8 mouse cellular contexts compared by ENCODE assay signal in genomic region chr9:107377961-107378512, GRCm38 (mm10). TPM values are rescaled to one million over a fixed set of nuclear protein-coding genes. Genes with fewer than 3 reads are reported as not detected.
DNase-seq lines count a peak whose midpoint lies in the region; ATAC-seq and TF ChIP-seq lines count a peak whose summit lies in the region.

No protein-coding gene starts in this region.

- H3K4me2 ChIP-seq in liver, embryonic 13.5 days: peak overlapping the region; percentile 42
- peak overlapping the region; percentile 49 for H3K4me2 ChIP-seq in stomach, postnatal 0 days (replicated peaks; ENCODE audit: low read depth)

- no peak overlapping the region for H3K9ac ChIP-seq in liver, embryonic 13.5 days
- no peak overlapping the region for H3K9ac ChIP-seq in stomach, postnatal 0 days (ENCODE audit: low read length)

- H3K36me3 ChIP-seq in liver, embryonic 13.5 days: no peaks in the 10 kb centered on the region
- no peaks in the 10 kb centered on the region for H3K36me3 ChIP-seq in stomach, postnatal 0 days (ENCODE audit: control insufficient read depth, insufficient read depth, low read length)

- ATAC-seq in liver, embryonic 13.5 days (ENCODE audit: low read depth): no peak
- 0 out of 2 replicates have a peak, but pooled peaks have one; percentile 16 for ATAC-seq in stomach, postnatal 0 days (ENCODE audit: low FRiP score, low TSS enrichment)
- no peak for ATAC-seq in inflammation-experienced regulatory T-cells, adult 6 months

- H3K4me1 ChIP-seq in liver, embryonic 13.5 days (replicated peaks): peaks cover 33% of the 10 kb centered on the region
- H3K4me1 ChIP-seq in stomach, postnatal 0 days (replicated peaks; ENCODE audit: control insufficient read depth, insufficient read depth): no peaks in the 10 kb centered on the region

- TF ChIP-seq CTCF in stomach, postnatal 0 days (IDR thresholded peaks at IDR 0.05; ENCODE audit: low read depth): peak; percentile 10; the same call in 1 of the 2 replicates

- H3K27ac ChIP-seq in liver, embryonic 13.5 days: no peak overlapping the region
- no peak overlapping the region for H3K27ac ChIP-seq in stomach, postnatal 0 days (replicated peaks)

- no peaks in the 10 kb centered on the region for H3K9me3 ChIP-seq in liver, embryonic 13.5 days (replicated peaks)
- H3K9me3 ChIP-seq in stomach, postnatal 0 days (ENCODE audit: control insufficient read depth, low read length): no peaks in the 10 kb centered on the region

- H3K4me3 ChIP-seq in liver, embryonic 13.5 days (replicated peaks): peak overlapping the region; percentile 30
- peak overlapping the region; percentile 24 for H3K4me3 ChIP-seq in stomach, postnatal 0 days (ENCODE audit: low read depth, low read length)

- H3K27me3 ChIP-seq in liver, embryonic 13.5 days: peaks cover 97% of the 10 kb centered on the region
- H3K27me3 ChIP-seq in stomach, postnatal 0 days (ENCODE audit: control insufficient read depth, insufficient read depth, low read length): no peaks in the 10 kb centered on the region; the same call in 1 of the 2 replicates

- DNase-seq in kidney, adult 18-20 months: peak; percentile 14
- DNase-seq in kidney, adult 9 months: no peak
- DNase-seq in cerebellum, adult 8-10 months: peak; percentile 67
- DNase-seq in forelimb bud, embryonic 11.5 days (ENCODE audit: low read depth, low spot score): peak; percentile 46
- no peak for DNase-seq in liver, embryonic 13.5 days
- DNase-seq in stomach, postnatal 0 days (ENCODE audit: low spot score): peak; percentile 34
- no peak for DNase-seq in MN1 (ENCODE audit: low spot score)

- WGBS in liver, embryonic 13.5 days (ENCODE audit: insufficient replicate concordance): 3% methylated on average over 35 of the region's 35 CpGs
- 1% methylated on average over 35 of the region's 35 CpGs for WGBS in stomach, postnatal 0 days

- no peak for TF ChIP-seq EP300 in stomach, postnatal 0 days (optimal IDR thresholded peaks at IDR 0.05)

RNA-seq across cellular contexts. Expression of gene Cacna2d2, which starts 21.4 kb away (rescaled TPM):
- polyA plus RNA-seq in liver, embryonic 13.5 days (2015; fragmentation: Nextera tagmentation; extraction: Ambion mirVana): 0.05 TPM in 1 of 2 replicates, not detected in the other
- polyA plus RNA-seq in stomach, postnatal 0 days (2015; fragmentation: Nextera tagmentation; extraction: Ambion mirVana): 0.15 and 0.16 TPM in 2 replicates
- polyA plus RNA-seq in inflammation-experienced regulatory T-cells, adult 6 months (2017; shearing (Covaris generic)): under 1 TPM in 2 of 3 experiments, not detected in 1; 0.19 to 0.44 TPM

RNA-seq across cellular contexts. Expression of gene 6430571L13Rik, which starts 37.6 kb away (rescaled TPM):
- polyA plus RNA-seq in liver, embryonic 13.5 days (2015; fragmentation: Nextera tagmentation; extraction: Ambion mirVana): 0.03 and 0.09 TPM in 2 replicates
- 0.63 and 0.73 TPM in 2 replicates for polyA plus RNA-seq in stomach, postnatal 0 days (2015; fragmentation: Nextera tagmentation; extraction: Ambion mirVana)
- 1 to 10 TPM in 2 of 3 experiments, under 1 TPM in 1; 0.99 to 3.2 (median 1.3) TPM for polyA plus RNA-seq in inflammation-experienced regulatory T-cells, adult 6 months (2017; shearing (Covaris generic))

RNA-seq across cellular contexts. Expression of gene Hemk1, which starts 39.9 kb away (rescaled TPM):
- polyA plus RNA-seq in liver, embryonic 13.5 days (2015; fragmentation: Nextera tagmentation; extraction: Ambion mirVana): 3.6 and 3.8 TPM in 2 replicates
- polyA plus RNA-seq in stomach, postnatal 0 days (2015; fragmentation: Nextera tagmentation; extraction: Ambion mirVana): 5.3 and 6.7 TPM in 2 replicates
- 10 to 100 TPM; 22.0 to 35.2 (median 29.8) TPM for polyA plus RNA-seq in inflammation-experienced regulatory T-cells, adult 6 months (2017; shearing (Covaris generic))

Comparison
In these comparisons a context has a peak if more than half of its experiments do, and no peak if none do; other contexts are left out.
1. DNase-seq: peak in kidney, adult 18-20 months (single experiment), cerebellum, adult 8-10 months (single experiment), forelimb bud, embryonic 11.5 days (single experiment) and stomach, postnatal 0 days (single experiment); none in kidney, adult 9 months (single experiment), liver, embryonic 13.5 days (single experiment) and MN1 (single experiment).